Mouse (Mus musculus) C2C12 (cell line): Measurements from ENCODE around the gene Adgrd1.
A peak's percentile ranks its signal among the peaks of the same experiment; 100 is the strongest.

Experiments
- CEBPB ChIP-seq: IDR thresholded peaks from one replicate; pipeline ENCODE4 v1.6.1; 2011; ENCODE audit warnings: low read depth, mild to moderate bottlenecking, control low read depth, moderate library complexity
- CTCF ChIP-seq: IDR thresholded peaks from one replicate; pipeline ENCODE4 v1.5.1; 2011; ENCODE audit not compliant: control insufficient read depth, insufficient read depth, insufficient read length
- FOSL1 ChIP-seq: IDR thresholded peaks from one replicate; pipeline ENCODE4 v1.8.0; 2011; ENCODE audit warnings: mild to moderate bottlenecking, low read length; ENCODE audit not compliant: poor library complexity, insufficient read depth, severe bottlenecking
- MAX ChIP-seq: IDR thresholded peaks from one replicate; pipeline ENCODE4 v1.6.1; 2011; ENCODE audit warnings: mild to moderate bottlenecking, control low read depth
- MYOD1 ChIP-seq: IDR thresholded peaks from one replicate; pipeline ENCODE4 v1.6.1; 2011; ENCODE audit warnings: low read depth; ENCODE audit not compliant: control insufficient read depth, insufficient read length
- MYOG ChIP-seq: IDR thresholded peaks from one replicate; pipeline ENCODE4 v1.6.1; 2011; ENCODE audit not compliant: control insufficient read depth, insufficient read length; ENCODE audit errors: extremely low read depth
- USF1 ChIP-seq: IDR thresholded peaks from one replicate; pipeline ENCODE4 v1.6.1; 2011; ENCODE audit warnings: low read depth, mild to moderate bottlenecking, control low read depth, moderate library complexity

DNA sequence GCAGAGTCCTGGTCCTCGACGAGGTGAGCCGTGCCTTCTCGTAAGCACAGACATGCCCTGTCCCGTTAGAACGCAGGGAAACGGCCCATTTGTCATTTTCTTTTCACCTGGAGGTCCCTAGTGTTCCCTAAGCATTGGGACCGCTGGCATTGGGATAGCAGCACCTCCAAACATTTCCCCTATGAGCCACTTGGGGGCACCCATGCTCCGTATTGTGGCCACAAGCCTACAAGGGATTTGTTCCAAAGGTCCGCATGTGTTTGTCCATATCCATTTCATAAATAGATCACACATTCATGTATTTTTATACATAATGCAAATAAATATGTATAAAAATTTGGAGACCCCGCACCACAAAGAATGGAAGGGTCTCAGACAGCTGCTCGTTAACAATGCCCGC is 35.0 kb upstream of the Adgrd1 start:
- TF ChIP-seq FOSL1, result no peak
- peak; percentile 60 for TF ChIP-seq CTCF
- TF ChIP-seq MYOG, result no peak
- TF ChIP-seq USF1, result no peak
- TF ChIP-seq MAX, result no peak
- TF ChIP-seq MYOD1, result no peak
- no peak for TF ChIP-seq CEBPB
